Mouse (Mus musculus) neural tube, embryonic 12.5 days (tissue): Measurements from ENCODE around the gene Atp2a3. TPM values are rescaled to one million over a fixed set of nuclear protein-coding genes. Genes with fewer than 3 reads are reported as not detected.

ENCODE experiments used
- ATAC-seq: fragments of 200-750 bp; cut with Nextera tagmentation; 2 replicates; pipeline ENCODE4 v1.8.0; 2017; ENCODE audit warnings: low read depth, mild to moderate bottlenecking, moderate TSS enrichment, moderate library complexity; ENCODE audit not compliant: low FRiP score
- H3K27ac ChIP-seq: fragments of 300-500 bp; sonication (generic); 2 replicates; pipeline ENCODE4 v1.5.1; 2016
- H3K27me3 ChIP-seq: fragments of 300-500 bp; sonication (generic); replicated peaks from 2 replicates; pipeline ENCODE4 v1.6.1; 2016; ENCODE audit warnings: mild to moderate bottlenecking
- H3K36me3 ChIP-seq: fragments of 300-500 bp; sonication (generic); 2 replicates; pipeline ENCODE4 v1.6.1; 2016; ENCODE audit warnings: mild to moderate bottlenecking
- H3K4me1 ChIP-seq: fragments of 300-500 bp; sonication (generic); 2 replicates; pipeline ENCODE4 v1.6.1; 2016
- H3K4me2 ChIP-seq: fragments of 300-500 bp; sonication (generic); replicated peaks from 2 replicates; pipeline ENCODE4 v1.6.1; 2016; ENCODE audit warnings: mild to moderate bottlenecking
- H3K4me3 ChIP-seq: fragments of 300-500 bp; sonication (generic); 2 replicates; pipeline ENCODE4 v1.5.1; 2016
- H3K9ac ChIP-seq: fragments of 300-500 bp; sonication (generic); 2 replicates; pipeline ENCODE4 v1.6.1; 2016; ENCODE audit warnings: mild to moderate bottlenecking
- H3K9me3 ChIP-seq: fragments of 300-500 bp; sonication (generic); 2 replicates; pipeline ENCODE4 v1.6.1; 2016; ENCODE audit warnings: mild to moderate bottlenecking
- WGBS: fragments of 180-500 bp; shearing (Covaris S2); methylation state at CpG from one replicate; pipeline ENCODE4 v1.1.7; 2016; 5-methylcytosine and 5-hydroxymethylcytosine counted together
- polyA plus RNA-seq: library from polyadenylated mRNA; unstranded; fragments of >200 nt; fragmentation: Nextera tagmentation; extraction: Ambion mirVana; gene quantifications from 2 replicates; pipeline ENCODE4 v1.2.1, GENCODE M21; 2016

The Atp2a3 gene
- polyA plus RNA-seq, 1 experiment from 2014 or later, result 1.3 TPM

- Histone ChIP-seq H3K4me1 (peaks cover 12% of the 10 kb centered on the region; the same call in 1 of the 2 replicates), H3K27ac (no peak overlapping the region)
- no peak for ATAC-seq
These were observed 14.3 kb upstream of the Atp2a3 start for GRCm38 (mm10) chr11:72946560-72947119.

GRCm38 (mm10) chr11:72947840-72948239, 13.1 kb upstream of the Atp2a3 start:
- H3K4me2 ChIP-seq, result no peak overlapping the region
- no peak overlapping the region for H3K27ac ChIP-seq
- no peak overlapping the region for H3K4me3 ChIP-seq
- H3K9me3 ChIP-seq, result peaks cover 10% of the 10 kb centered on the region; the same call in 1 of the 2 replicates
- peaks cover 12% of the 10 kb centered on the region; the same call in 1 of the 2 replicates for H3K4me1 ChIP-seq
- ATAC-seq, result no peak
- H3K27me3 ChIP-seq, result no peaks in the 10 kb centered on the region
- WGBS, result 51% methylated on average over 11 of the region's 11 CpGs
- H3K36me3 ChIP-seq, result no peaks in the 10 kb centered on the region
- no peak overlapping the region for H3K9ac ChIP-seq

More at GRCm38 (mm10) chr11:72946560-72947119, 14.3 kb upstream of the Atp2a3 start:
- Histone ChIP-seq H3K9me3 (peaks cover 10% of the 10 kb centered on the region; the same call in 1 of the 2 replicates), H3K4me3 (no peak overlapping the region), H3K36me3 (no peaks in the 10 kb centered on the region), H3K9ac (no peak overlapping the region), H3K27me3 (no peaks in the 10 kb centered on the region), H3K4me2 (no peak overlapping the region)
- WGBS, result 54% methylated on average over 6 of the region's 6 CpGs

- no peak for ATAC-seq
- Histone ChIP-seq H3K4me3 (no peak overlapping the region), H3K4me1 (peaks cover 12% of the 10 kb centered on the region; the same call in 1 of the 2 replicates), H3K9me3 (peaks cover 10% of the 10 kb centered on the region; the same call in 1 of the 2 replicates), H3K9ac (no peak overlapping the region), H3K36me3 (no peaks in the 10 kb centered on the region), H3K27me3 (no peaks in the 10 kb centered on the region), H3K4me2 (no peak overlapping the region), H3K27ac (no peak overlapping the region)
- WGBS, result 78% methylated on average over 7 of the region's 7 CpGs
These were observed 12.7 kb upstream of the Atp2a3 start for GRCm38 (mm10) chr11:72948254-72948653.

GRCm38 (mm10) chr11:72951137-72952000, 9.6 kb upstream of the Atp2a3 start:
- WGBS, result 70% methylated on average over 22 of the region's 22 CpGs
- Histone ChIP-seq H3K27me3 (no peaks in the 10 kb centered on the region), H3K36me3 (no peaks in the 10 kb centered on the region), H3K9me3 (peaks cover 10% of the 10 kb centered on the region; the same call in 1 of the 2 replicates), H3K9ac (no peak overlapping the region), H3K4me3 (no peak overlapping the region), H3K4me2 (no peak overlapping the region), H3K27ac (no peak overlapping the region), H3K4me1 (peaks cover 4% of the 10 kb centered on the region; the same call in 1 of the 2 replicates)
- no peak for ATAC-seq

GRCm38 (mm10) chr11:72952226-72952625, 8.7 kb upstream of the Atp2a3 start:
- H3K4me1 ChIP-seq, result no peaks in the 10 kb centered on the region; the same call in 1 of the 2 replicates
- no peaks in the 10 kb centered on the region for H3K36me3 ChIP-seq
- no peak overlapping the region for H3K27ac ChIP-seq
- H3K9me3 ChIP-seq, result peaks cover 10% of the 10 kb centered on the region; the same call in 1 of the 2 replicates
- no peak overlapping the region for H3K4me2 ChIP-seq
- H3K4me3 ChIP-seq, result no peak overlapping the region
- no peak overlapping the region for H3K9ac ChIP-seq
- 65% methylated on average over 3 of the region's 3 CpGs for WGBS
- no peaks in the 10 kb centered on the region for H3K27me3 ChIP-seq
- no peak for ATAC-seq

- H3K36me3 ChIP-seq, result no peaks in the 10 kb centered on the region
- no peaks in the 10 kb centered on the region for H3K27me3 ChIP-seq
These were observed 8.3 kb upstream of the Atp2a3 start for GRCm38 (mm10) chr11:72952697-72953096.

GRCm38 (mm10) chr11:72953116-72953439, 7.9 kb upstream of the Atp2a3 start:
- Histone ChIP-seq H3K9ac (no peak overlapping the region), H3K4me1 (no peaks in the 10 kb centered on the region), H3K4me2 (no peak overlapping the region), H3K9me3 (peaks cover 10% of the 10 kb centered on the region; the same call in 1 of the 2 replicates), H3K27ac (no peak overlapping the region), H3K36me3 (no peaks in the 10 kb centered on the region), H3K4me3 (no peak overlapping the region), H3K27me3 (no peaks in the 10 kb centered on the region)
- ATAC-seq, result no peak
- WGBS, result 71% methylated on average over 1 of the region's 1 CpGs

More at GRCm38 (mm10) chr11:72952697-72953096, 8.3 kb upstream of the Atp2a3 start:
- Histone ChIP-seq H3K9ac (no peak overlapping the region), H3K4me1 (no peaks in the 10 kb centered on the region; the same call in 1 of the 2 replicates), H3K4me3 (no peak overlapping the region), H3K9me3 (peaks cover 10% of the 10 kb centered on the region; the same call in 1 of the 2 replicates), H3K4me2 (no peak overlapping the region), H3K27ac (no peak overlapping the region)
- ATAC-seq, result no peak
- WGBS, result 89% methylated on average over 6 of the region's 6 CpGs

GRCm38 (mm10) chr11:72953440-72954151, 7.4 kb upstream of the Atp2a3 start:
- no peak overlapping the region for H3K4me2 ChIP-seq
- H3K9me3 ChIP-seq, result peaks cover 10% of the 10 kb centered on the region; the same call in 1 of the 2 replicates
- H3K27ac ChIP-seq, result no peak overlapping the region
- no peaks in the 10 kb centered on the region for H3K4me1 ChIP-seq
- WGBS, result 89% methylated on average over 4 of the region's 4 CpGs
- ATAC-seq, result no peak
- H3K36me3 ChIP-seq, result no peaks in the 10 kb centered on the region
- H3K9ac ChIP-seq, result no peak overlapping the region
- no peak overlapping the region for H3K4me3 ChIP-seq
- 0 out of 2 replicates have a peak, but pooled peaks cover 4% of the 10 kb centered on the region for H3K27me3 ChIP-seq

- Histone ChIP-seq H3K4me3 (no peak overlapping the region), H3K27ac (no peak overlapping the region), H3K36me3 (no peaks in the 10 kb centered on the region), H3K4me2 (no peak overlapping the region), H3K4me1 (no peaks in the 10 kb centered on the region), H3K9ac (no peak overlapping the region), H3K27me3 (peaks cover 10% of the 10 kb centered on the region), H3K9me3 (peaks cover 10% of the 10 kb centered on the region; the same call in 1 of the 2 replicates)
- WGBS, result 82% methylated on average over 4 of the region's 4 CpGs
- ATAC-seq, result no peak
These were observed 6.8 kb upstream of the Atp2a3 start for GRCm38 (mm10) chr11:72954216-72954615.

- no peaks in the 10 kb centered on the region for H3K4me1 ChIP-seq
- 74% methylated on average over 5 of the region's 5 CpGs for WGBS
- H3K4me3 ChIP-seq, result no peak overlapping the region
- H3K27me3 ChIP-seq, result peaks cover 22% of the 10 kb centered on the region
- ATAC-seq, result no peak
- 0 out of 2 replicates have a peak, but pooled peaks cover 1% of the 10 kb centered on the region for H3K9me3 ChIP-seq
- no peak overlapping the region for H3K27ac ChIP-seq
- no peak overlapping the region for H3K4me2 ChIP-seq
- no peaks in the 10 kb centered on the region for H3K36me3 ChIP-seq
- no peak overlapping the region for H3K9ac ChIP-seq
These were observed 5.5 kb upstream of the Atp2a3 start for GRCm38 (mm10) chr11:72955339-72955974.

- H3K4me3 ChIP-seq, result no peak overlapping the region
- H3K36me3 ChIP-seq, result no peaks in the 10 kb centered on the region
- ATAC-seq, result no peak
- peaks cover 8% of the 10 kb centered on the region for H3K4me1 ChIP-seq
- H3K27me3 ChIP-seq, result peaks cover 41% of the 10 kb centered on the region
- H3K27ac ChIP-seq, result no peak overlapping the region
- H3K9ac ChIP-seq, result no peak overlapping the region
- H3K9me3 ChIP-seq, result no peaks in the 10 kb centered on the region
- no peak overlapping the region for H3K4me2 ChIP-seq
- 53% methylated on average over 2 of the region's 2 CpGs for whole genome bisulfite sequencing
These were observed 3.7 kb upstream of the Atp2a3 start for GRCm38 (mm10) chr11:72957318-72957717.
